Mouse (Mus musculus) common myeloid progenitor, adult 5-6 weeks (primary cell): ENCODE data around the gene Tulp4. TPM values are rescaled to one million over a fixed set of nuclear protein-coding genes. Genes with fewer than 3 reads are reported as not detected.
A peak's percentile ranks its signal among the peaks of the same experiment; 100 is the strongest.

Source experiments
- ATAC-seq: replicated peaks from 2 replicates; pipeline ENCODE4 v1.8.0; 2016; ENCODE audit warnings: low read depth, mild to moderate bottlenecking, moderate TSS enrichment, inconsistent platforms; ENCODE audit not compliant: poor library complexity, severe bottlenecking
- total RNA-seq: library from RNA; stranded (forward); fragments of 200-1000, 187-1606 nt; gene quantifications from 2 replicates; pipeline ENCODE4 v1.2.3, GENCODE M21; 2017

Gene Tulp4
- total RNA-seq = 14.5 and 15.9 TPM in 2 replicates

DNA sequence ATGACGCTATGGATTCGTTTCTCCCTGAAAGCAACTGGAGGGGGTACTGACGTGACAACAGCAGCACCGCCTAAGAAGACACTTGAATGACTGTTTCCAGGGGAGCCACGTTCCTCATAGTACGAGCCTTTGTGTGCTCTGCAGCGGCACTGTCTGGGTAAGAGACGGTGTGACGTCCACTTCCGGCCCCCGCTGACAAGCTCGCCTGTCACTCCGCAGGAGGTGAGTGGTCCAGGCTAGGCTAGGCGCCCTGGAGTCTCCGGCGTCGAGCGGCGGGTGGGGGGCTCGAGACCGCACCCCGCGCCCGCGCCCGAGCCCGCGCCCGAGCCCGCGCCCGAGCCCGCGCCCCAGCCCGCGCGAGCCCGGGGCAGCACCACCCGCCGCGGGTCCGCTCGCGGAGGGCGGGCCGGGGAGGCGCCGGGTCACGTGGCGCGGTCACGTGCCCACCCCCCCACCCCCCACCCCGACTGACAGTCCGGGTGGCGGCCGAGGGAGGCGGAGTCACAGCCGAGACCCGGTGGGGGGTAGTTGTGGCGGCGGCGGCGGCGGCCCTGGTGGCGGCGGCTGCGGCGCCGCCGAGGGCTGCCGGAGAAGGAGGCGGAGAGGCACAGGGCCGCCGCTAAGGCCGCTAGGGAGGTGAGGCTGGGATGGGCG lies at the start of gene Tulp4:
Gene Tulp4 (plus strand): TSS at position 77 of the 654 bp plus-strand sequence.
- peak; percentile 90 for ATAC-seq

DNA sequence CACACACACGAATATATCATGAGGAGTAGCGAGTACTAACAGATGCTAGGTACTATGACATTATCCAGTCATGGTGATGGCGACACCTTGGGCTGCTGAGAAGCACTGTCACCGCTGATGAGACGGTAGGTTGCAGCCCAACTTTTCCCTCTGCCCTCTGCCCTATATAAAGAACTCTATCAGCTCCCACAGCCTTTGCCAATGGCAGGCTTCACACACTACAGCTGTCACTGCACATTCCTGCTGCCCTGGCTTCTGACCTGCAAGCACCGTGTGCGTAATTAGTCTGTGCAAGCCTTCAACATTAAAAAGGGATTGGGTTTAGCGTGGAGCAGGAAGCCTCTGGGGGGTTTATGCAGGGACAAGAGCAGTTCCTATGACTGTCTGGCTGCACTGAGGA lies 43.4 kb upstream of the Tulp4 start:
- ATAC-seq = no peak

DNA sequence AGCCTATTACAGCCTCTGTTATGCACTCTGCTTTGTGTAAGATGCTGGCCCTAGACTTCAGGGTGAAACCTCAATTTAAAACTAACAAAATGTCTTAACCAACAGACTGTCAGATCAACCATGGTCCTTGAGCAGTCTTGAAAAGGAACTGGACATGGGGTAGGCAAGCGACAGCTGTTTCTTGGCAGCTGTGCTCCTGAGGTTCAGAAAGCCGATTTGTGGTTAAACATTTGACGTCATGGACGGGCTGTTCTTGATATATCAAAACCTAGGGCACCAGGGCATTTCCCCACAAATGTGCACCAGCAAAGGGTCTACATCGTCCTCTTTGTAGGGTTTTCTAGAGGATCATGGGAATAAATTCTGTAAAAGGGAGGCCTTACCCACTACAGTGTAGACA lies 42.7 kb upstream of the Tulp4 start:
- ATAC-seq = no peak

DNA sequence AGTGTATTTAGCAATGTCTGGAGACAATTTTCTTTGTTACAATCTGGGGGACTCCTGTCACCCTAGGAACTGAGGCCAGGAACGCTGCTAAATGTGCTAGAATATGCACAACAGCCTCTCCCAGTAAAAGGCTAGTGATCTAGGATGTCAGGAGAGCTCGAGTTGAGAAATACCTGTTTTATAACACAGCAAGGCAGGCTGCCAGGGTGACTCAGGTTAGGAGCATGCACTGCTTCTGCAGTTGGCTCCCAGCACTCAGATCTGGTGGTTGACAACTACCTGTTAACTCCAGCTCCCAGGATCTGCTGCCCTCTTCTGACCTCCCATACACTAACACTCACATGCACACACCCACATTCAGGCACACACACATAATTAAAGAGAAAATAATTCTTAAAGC lies 40.2 kb upstream of the Tulp4 start:
- ATAC-seq = no peak

DNA sequence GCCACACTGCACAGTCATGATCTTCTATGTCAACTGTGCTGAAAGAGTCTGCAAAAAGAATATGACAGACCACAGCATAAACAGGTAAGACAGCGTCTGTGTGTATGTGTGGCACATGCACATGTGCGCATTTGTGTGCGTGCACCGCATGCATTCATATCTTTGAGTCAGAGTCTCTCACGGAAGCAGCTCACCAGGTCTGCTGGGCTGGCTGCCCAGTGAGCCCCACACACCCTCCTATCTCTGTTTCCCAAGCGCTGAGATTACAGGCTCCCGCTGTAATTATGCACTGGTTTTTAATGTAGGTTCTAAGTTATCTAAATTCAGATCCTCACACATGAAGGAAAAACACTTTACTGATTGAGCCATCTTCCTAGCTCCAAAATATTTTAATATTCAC lies 38.6 kb upstream of the Tulp4 start:
- ATAC-seq = no peak

DNA sequence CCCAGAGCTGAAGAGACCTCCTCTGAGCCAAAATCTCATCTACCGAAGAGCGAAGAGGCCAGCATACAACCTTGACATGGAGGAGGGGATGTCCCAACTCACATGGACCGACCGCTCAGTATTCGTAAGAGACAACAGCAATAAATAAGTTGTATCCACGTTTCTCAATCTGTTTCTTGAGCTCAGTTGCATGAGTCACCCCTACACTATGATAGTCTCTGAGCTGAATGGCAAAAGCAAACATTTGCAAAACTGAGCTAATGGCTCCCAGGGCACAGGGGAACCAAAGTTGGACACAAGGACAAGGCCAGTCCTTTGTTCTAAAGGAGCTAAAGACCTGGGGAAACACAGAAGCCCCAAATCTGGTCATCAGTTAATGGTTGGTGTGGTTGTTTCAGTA lies 36.4 kb upstream of the Tulp4 start:
- ATAC-seq = no peak

DNA sequence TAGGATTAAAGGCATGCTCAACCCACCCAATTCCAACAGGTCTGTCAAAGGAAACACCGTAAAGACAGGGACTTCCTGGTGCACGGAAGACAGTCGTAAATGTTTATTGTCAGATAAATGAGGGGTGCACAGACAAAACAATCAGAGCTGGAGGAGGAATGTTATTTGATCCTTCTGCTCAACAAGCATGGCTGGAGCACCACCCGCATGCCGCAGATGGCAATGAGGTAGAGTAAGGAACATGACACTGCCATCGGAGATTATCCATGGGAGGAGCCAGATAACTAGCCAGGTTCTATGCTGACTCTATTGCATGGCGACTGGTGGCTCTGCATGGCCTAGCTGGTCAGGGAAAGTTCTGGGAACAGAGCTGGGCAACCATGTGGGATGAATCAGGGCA lies 32.8 kb upstream of the Tulp4 start:
- ATAC-seq = no peak

DNA sequence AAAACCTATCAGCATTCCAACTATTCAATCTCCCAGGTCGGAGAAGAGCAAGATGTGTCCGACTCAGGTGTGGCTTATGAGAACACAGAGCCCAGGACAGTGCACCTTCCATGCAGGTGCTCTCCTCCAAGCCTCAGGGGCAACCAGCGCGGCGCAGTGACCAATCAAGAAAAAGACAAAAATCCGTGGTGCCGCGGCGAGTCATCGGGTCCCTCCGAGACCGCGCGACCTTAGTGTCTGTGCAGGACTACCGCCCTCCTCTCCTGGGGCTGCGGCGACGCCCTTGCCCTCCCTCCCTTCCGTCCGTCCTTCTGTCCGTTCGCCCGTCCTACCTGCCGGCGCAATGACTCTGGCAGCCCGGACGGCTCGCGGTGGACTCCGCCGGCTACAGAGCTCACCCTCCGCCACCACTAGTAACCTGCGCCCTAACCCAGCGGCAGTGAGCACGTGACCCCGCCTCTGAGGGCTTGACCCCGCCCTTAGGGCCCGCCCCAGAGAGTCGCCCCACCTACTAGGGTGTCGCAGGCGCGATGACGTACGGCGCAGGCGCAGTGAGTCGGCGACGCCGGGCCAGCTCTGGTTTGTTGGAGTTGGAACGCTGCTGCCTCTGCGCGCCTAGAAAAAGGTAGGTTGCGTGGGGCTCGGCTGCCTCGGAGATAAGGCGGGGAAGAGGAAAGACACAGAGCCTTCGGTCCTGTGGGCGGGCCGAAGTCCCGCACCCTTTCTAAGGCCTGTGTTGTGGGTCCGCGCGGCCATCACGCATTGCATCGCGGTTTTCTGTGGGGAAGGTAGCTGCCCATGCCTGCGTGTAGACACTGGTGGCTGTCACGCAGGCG lies 26.7 kb upstream of the Tulp4 start, which contains the start of the genes Serac1 and Gtf2h5:
Gene Serac1 (minus strand): TSS at position 455 of the 836 bp plus-strand sequence.
Gene Gtf2h5 (plus strand): TSS at position 500 of the 836 bp plus-strand sequence.
- ATAC-seq = peak; percentile 94

DNA sequence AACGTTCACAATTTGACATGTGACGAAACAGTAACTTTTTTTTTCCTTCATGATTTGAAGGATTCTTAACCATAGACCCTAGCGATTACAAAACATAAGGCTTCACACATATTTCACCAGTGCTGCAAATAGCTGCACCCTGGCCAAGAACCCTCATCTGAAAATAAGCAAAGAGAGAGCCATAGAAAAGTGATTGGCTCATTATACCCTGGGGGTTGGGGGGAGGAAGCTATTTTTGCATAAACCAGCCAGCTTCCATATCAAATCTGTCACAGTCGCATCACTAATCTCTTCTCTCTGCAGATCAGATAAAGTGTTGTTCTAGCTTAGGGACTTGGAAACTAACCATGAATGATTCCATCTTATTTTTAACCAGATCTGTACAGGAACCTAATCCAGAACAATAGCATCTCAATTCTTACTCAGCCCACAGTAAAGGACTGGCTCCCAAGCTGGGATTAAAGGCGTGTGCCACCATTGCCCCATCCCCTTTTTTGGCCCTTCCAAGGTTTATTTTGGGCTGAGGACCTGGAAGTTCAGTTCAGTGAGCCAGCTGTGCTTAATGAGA lies 22.8 kb upstream of the Tulp4 start:
- no peak for ATAC-seq

DNA sequence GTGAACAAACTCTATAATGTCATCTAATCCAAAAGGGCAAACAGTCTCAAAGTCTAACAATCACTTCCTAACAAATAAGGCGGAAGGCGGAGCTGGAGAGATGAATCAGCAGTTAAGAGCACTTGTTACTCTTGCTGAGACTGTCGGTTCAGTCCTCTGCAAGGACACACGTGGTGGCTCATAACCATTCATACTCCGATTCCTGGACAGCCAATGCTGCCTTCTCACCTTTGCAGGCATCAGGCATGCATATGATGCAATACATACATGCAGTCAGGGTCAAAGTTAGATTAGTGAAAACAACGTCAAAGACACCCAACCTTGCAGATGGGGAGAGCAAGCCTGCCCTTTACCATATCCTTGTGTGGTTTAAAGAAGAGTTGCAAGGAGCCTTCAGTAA lies 14.6 kb upstream of the Tulp4 start:
- no peak for ATAC-seq

DNA sequence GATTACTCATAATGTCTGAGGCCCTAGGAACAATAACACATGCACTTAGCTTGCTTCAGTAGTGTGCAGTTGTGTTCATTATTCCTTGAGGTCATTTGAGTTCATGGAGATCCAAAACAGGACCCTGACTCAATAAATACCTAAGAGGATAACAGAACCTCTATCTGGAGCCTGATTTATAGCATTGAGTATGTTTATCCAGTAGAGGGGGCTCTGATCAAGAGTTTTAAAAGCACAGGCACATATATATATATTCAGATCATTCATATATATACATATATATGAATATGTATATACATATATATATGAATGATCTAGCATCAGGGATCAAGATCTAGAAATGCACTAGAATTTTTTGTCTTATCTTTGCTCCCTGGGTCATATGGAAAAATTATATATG lies 10.7 kb upstream of the Tulp4 start:
- no peak for ATAC-seq

DNA sequence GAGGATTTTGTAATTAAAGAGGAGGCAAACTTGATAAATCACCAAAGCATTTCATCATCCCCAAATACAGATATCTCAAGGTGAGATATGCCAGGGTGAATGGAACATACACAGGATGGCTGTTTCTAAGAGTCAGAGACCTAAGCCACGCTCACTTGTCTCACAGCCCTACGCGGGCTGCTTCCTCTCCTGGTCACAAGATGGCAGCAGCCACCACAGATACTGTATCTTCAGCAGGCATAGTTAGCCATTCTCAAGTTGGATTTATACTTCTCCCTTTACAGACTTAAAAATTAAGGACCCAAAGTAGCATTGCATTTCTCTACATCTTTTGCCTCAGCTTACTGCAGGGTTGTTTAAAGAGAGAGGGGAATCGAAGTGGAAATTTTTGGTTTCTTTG lies 8.4 kb upstream of the Tulp4 start:
- peak; percentile 86 for ATAC-seq

DNA sequence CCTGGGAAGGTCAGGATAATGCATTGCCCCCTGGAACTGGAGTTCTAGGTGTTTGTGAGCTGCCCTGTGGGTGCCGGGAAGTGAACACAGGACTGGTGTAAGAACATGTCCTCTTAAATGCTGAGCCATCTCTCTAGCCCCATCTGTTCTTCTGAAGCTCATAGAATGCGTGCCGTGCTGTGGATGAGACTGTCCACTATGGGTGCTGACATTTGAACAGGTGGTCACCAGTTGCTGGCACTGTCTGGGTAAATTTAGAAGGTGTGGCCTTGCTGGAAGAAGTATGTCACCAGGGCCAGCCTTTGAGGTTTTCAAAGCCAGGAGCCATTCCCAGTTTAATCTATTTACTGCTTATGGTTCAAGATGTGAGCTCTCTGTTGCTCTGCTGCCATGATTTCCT lies 4.0 kb upstream of the Tulp4 start:
- no peak for ATAC-seq

DNA sequence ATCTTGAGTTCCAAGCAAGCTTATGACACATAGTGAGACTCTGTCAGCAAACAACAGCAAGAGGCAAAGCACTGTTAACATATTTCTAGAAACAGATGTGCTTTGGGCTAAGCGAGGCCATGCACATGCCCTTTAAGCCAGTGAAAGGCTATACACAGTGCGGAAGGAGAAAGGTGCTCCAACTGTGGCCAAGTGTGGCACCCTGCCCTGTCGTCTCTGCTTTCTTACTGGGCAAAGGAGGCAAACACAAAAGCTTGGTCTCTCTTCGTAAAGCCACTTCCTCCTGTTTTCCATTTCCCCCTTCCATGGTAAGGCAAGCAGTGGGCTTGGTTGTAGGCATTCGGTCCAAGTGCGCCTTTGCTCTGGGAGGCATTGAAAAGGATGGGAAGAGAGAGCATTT lies 2.7 kb upstream of the Tulp4 start:
- no peak for ATAC-seq

DNA sequence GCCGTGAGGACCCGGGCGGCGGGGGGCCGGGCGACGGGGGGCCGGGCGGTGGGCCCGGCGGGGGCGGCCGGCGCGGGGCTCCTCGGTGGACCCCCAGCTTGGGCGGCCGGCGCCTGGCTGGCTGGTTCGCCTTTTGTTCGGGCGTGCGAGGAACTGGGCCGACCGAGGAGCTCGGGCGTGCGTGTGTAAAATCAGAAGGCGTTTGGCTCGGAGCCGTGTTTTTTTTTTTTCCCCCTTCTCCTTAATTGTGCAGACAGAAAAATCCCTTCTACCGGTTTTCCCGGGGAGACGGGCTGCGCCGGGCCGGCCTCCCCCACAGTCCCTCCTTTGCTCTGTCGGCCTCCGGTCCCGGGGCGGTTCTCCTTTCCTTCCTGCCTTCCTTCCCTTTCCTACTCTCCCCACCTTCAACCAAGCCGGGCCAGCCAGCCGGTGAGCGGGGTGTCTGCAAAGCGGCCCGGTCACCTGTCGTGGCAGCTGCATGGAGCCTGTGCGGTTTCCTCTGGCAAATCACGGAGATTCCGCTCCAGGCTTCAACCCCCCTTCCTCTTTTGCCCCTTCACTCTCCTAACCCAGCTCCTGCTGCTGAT lies 871 bp downstream of the Tulp4 start:
- ATAC-seq = peak; percentile 68

DNA sequence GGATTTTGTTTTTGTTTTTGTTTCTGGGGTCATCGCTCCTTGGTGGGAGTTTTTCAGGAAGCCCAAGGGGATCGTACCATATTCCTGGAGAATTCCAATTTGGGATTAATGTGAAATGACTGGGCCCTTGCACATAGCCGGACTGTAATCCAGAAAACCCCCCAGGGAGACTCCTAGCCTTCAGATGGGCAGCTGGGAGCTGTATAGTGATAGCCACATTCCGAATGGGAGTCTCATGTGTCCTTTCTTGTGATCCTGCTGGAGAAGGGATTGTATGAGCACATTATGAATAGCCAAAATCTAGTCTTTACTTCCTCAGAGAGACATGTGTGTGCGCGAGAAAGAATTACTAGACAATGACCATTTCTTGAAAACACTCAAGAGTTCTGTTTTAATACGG lies 1.9 kb downstream of the Tulp4 start:
- ATAC-seq = no peak

DNA sequence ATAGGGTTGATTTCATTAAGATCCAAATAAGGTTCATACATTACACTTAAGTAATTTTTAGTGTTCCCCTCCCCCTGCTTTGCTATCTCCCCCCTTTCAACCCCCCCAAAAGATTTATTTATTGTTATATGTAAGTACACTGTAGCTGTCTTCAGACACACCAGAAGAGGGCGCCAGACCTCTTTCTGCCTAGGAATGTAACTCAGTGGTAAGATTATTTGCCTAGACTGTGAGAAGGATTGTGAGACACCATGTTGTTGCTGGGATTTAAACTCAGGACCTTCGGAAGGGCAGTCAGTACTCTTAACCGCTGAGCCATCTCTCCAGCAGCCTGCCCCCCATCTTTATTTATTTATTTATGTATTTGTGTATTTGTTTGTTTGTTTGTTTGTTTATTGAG lies 4.7 kb downstream of the Tulp4 start:
- ATAC-seq = no peak

DNA sequence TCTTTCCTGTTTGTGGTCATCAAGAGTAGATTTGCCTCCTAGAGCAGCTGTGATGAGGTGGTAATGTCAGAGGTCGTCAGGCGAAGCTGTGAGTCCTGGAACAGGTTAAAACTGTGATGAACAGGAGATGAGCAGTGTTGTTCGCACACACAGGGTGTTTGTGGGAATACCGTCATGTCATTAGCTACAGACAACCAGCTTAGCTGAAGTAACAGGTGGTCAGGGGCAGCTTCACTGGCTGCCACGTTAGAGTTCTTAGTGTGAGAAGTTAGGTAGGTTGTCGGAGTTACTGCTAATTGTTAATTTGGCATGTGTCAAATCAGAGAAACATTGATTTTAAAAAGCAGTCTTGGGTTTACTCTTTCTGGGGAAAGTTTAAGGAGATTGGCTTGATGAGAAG lies 7.4 kb downstream of the Tulp4 start:
- no peak for ATAC-seq

DNA sequence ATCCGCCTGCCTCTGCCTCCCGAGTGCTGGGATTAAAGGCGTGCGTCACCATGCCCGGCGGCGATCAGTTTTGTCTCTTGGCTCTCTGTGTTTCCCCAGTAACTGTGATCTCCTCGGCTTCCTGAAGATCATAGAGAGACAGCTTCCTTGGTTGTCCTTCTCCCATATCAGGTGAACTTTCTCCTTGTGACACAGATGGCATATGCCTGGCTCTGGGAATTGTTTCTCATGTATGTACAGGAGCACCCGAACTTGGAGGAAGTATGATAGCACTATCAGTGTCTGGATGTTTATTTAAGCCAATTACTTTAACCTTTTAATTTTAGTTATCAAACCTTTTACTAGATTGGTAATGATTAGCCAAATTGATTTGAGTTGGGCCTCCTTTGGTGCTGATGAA lies 8.8 kb downstream of the Tulp4 start:
- no peak for ATAC-seq

DNA sequence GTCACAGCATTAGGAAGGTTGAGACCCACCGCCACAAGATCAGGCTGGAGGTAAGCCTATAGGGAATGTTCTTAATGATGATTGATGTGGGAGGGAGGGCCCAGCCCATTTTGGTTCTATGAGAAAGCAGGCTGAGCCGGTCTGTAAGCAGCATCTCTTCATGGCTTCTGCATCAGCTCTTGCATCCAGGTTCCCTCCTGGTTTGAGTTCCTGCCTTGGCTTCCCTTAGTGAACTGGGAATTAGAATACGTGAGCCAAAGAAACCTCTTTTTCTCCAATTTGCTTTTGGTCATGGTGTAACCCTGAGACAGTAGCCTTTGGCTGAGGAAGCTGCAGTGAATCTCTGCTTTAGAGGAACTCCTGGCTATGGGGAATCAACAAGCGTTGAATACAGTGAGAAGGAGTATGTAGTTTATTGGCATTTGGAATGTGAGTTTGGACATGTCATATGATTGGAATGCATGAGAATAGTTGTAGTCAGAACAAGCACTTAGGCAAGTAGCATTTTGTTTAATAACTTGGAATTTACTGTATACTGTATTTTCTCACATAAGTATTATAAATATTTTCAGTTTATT lies 11.0 kb downstream of the Tulp4 start:
- no peak for ATAC-seq

DNA sequence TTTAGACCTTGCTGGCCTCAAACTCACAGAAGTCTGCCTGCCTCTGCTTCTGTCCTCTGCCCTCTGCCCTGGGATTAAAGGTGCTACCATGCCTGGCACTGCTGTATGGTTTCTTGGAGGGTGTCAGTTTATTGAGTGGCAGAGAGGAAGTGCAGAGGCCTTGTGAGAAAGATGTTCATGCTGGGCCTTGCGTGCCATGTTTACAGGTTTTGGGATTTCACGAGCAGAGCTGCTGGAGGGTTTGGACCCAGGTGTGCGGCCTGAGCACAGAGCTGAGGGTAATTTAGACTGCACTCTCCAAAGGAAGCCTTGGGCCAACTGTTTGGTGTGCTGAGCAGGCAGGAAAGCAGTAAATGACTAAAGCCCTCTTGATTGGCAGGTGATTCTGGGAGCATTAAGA lies 11.7 kb downstream of the Tulp4 start:
- ATAC-seq = no peak
